Mouse (Mus musculus) heart, adult 2 months (tissue): ENCODE data around the gene Aif1l. TPM values are rescaled to one million over a fixed set of nuclear protein-coding genes. Genes with fewer than 3 reads are reported as not detected.

Source experiments
- DNase-seq, 2 experiments: peaks; one replicate each; pipeline ENCODE4 v3.0.0; 2021
- H3K27ac ChIP-seq: fragments of 200-600 bp; 2 replicates; pipeline ENCODE4 v1.8.1; 2022
- H3K27me3 ChIP-seq: fragments of 200-500 bp; 2 replicates; pipeline ENCODE4 v1.6.1; 2012; ENCODE audit warnings: mild to moderate bottlenecking, low read length, inconsistent platforms, mixed read lengths; ENCODE audit not compliant: control insufficient read depth, insufficient read depth
- H3K36me3 ChIP-seq: fragments of 200-500 bp; 2 replicates; pipeline ENCODE4 v1.6.1; 2012; ENCODE audit warnings: low read length, inconsistent platforms; ENCODE audit not compliant: control insufficient read depth, insufficient read depth
- H3K4me1 ChIP-seq: fragments of 200-500 bp; 2 replicates; pipeline ENCODE4 v1.6.1; 2011; ENCODE audit warnings: low read length; ENCODE audit not compliant: control insufficient read depth, insufficient read depth
- H3K4me3 ChIP-seq: fragments of 200-600 bp; 2 replicates; pipeline ENCODE4 v1.8.1; 2022
- H3K79me2 ChIP-seq: fragments of 200-500 bp; replicated peaks from 2 replicates; pipeline ENCODE4 v1.6.1; 2012; ENCODE audit warnings: mild to moderate bottlenecking, inconsistent platforms, low read length, moderate library complexity, mixed read lengths; ENCODE audit not compliant: control insufficient read depth, insufficient read depth
- H3K9ac ChIP-seq: fragments of 200-500 bp; 2 replicates; pipeline ENCODE4 v1.6.1; 2012; ENCODE audit warnings: low read depth, mild to moderate bottlenecking, control low read depth, inconsistent platforms, low read length, mixed read lengths
- CTCF ChIP-seq: fragments of 200-600 bp; IDR thresholded peaks from 2 replicates; pipeline ENCODE4 v1.8.1; 2022; ENCODE audit warnings: antibody characterized with exemption, mild to moderate bottlenecking, moderate library complexity
- EP300 ChIP-seq: fragments of 200-500 bp; IDR thresholded peaks from 2 replicates; pipeline ENCODE4 v1.6.1; 2011; ENCODE audit warnings: low read depth, low read length, control low read depth; ENCODE audit not compliant: insufficient read depth
- POLR2A ChIP-seq: fragments of 200-500 bp; IDR thresholded peaks from 2 replicates; pipeline ENCODE4 v1.6.1; 2011; ENCODE audit warnings: mild to moderate bottlenecking, low read depth, low read length, control low read depth; ENCODE audit not compliant: insufficient read depth
- WGBS: fragments of 180-500 bp; shearing (Covaris S2); methylation state at CpG from one replicate; pipeline ENCODE4 v1.1.7; 2018; 5-methylcytosine and 5-hydroxymethylcytosine counted together
- intact Hi-C: fragments of 180-260 bp; cut with DNase I; formaldehyde crosslinking; loops from one replicate; pipeline ENCODE4 v1.15.1; 2025
- long read RNA-seq: library from polyadenylated mRNA; stranded (forward); transcript quantifications from one replicate; pipeline ENCODE4 v2.0.0, GENCODE M21; 2021
- polyA plus RNA-seq: library from polyadenylated mRNA; depleted of rRNA; stranded (reverse); fragments of >200 nt; gene quantifications from 2 replicates; pipeline ENCODE4 v1.2.3, GENCODE M21; 2012; rRNA removed
- total RNA-seq, 2 experiments: library from RNA; stranded (reverse); gene quantifications; 2 replicates each; pipeline ENCODE4 v1.2.3; 2021

The Aif1l gene
- total RNA-seq (1 to 10 TPM; 2.4 to 2.7 TPM), polyA plus RNA-seq (4.2 and 4.6 TPM in 2 replicates)
- long read RNA-seq, partial matches to known transcripts, result 0 of 1 reads
- long read RNA-seq, other reads (novel, unspliced or antisense), result 1 of 1 reads

DNA sequence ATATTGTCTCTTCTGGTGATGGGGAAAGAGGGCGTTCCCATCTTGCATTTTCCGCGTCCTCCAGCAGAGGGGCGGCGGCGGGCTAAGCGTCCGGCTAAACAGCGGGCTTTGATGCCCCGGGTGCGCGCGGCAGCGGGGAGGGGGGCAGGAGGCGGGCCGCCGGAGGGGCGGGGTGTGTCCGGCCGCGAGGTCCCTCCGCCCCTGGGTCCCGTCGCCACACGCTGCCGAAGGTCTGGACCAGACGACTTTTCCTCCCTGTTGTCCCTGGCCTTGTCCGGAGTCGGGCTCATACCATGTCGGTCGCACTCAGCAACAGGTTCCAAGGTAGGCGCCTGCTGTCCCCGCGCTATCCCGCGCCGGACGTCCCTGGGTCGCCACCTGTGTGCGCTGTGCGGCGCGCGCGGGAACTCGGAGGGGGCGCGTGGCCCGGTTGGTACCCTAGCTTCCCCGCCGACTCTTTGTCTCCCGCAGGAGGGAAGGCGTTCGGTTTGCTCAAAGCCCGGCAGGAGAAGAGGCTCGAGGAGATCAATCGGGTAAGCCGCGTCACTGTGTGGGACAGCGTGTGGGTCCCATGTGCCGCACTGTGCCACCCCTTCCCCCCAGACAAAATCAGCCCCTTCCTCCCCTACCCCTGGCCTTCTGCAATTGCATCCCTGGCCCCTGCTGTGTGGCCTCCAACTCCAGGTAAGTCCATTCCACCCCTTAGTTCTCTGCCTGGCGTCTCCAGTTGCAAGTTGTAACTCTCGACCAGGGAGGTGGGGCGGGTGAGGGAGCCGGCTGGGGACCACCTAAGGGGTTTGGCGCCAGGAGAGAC lies at the start of gene Aif1l:
TSS of gene Aif1l (plus strand) at position 82 of the 814 bp plus-strand sequence.
- H3K27ac ChIP-seq, result no peak within 1 kb of the TSS
- no peaks in the 10 kb centered on the region for H3K79me2 ChIP-seq
- intact Hi-C loops, result no loop called here
- no peak for TF ChIP-seq POLR2A
- peak; percentile 60 for TF ChIP-seq CTCF
- H3K4me3 ChIP-seq, result peak within 1 kb of the TSS; percentile 47
- H3K4me1 ChIP-seq, result no peaks in the 10 kb centered on the region
- 1% methylated on average over 66 of the region's 66 CpGs for whole genome bisulfite sequencing
- no peaks in the 10 kb centered on the region for H3K36me3 ChIP-seq
- peak within 1 kb of the TSS; percentile 41 for H3K9ac ChIP-seq
- peak; percentile 60 to 73 for DNase-seq
- no peaks in the 10 kb centered on the region for H3K27me3 ChIP-seq

DNA sequence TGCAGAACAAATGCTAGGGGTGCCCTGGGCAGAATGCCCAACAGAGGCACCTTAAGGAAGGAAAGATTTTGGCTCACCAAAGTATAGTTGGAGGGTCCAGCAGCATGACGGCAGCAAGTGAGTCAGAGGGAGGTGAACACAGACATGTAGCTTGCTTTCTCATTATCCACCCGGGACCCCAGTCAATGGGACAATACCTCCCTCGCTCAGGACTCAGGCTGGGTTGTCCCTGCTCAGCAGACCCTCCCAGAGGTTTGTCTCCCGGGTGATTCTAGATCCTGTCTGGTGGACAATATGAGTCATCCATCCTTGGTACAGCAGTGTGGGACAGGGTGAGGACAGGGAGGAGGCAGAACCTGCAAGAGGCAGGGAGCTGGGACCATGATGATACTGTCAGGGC lies 49.0 kb upstream of the Aif1l start:
- Histone ChIP-seq H3K27me3 (no peaks in the 10 kb centered on the region), H3K27ac (no peak overlapping the region), H3K79me2 (no peaks in the 10 kb centered on the region), H3K9ac (no peak overlapping the region), H3K36me3 (no peaks in the 10 kb centered on the region), H3K4me1 (no peaks in the 10 kb centered on the region), H3K4me3 (no peak overlapping the region)
- WGBS, result 47% methylated on average over 4 of the region's 4 CpGs
- TF ChIP-seq EP300, result no peak
- no peak for DNase-seq
- intact Hi-C loops, result no loop called here

DNA sequence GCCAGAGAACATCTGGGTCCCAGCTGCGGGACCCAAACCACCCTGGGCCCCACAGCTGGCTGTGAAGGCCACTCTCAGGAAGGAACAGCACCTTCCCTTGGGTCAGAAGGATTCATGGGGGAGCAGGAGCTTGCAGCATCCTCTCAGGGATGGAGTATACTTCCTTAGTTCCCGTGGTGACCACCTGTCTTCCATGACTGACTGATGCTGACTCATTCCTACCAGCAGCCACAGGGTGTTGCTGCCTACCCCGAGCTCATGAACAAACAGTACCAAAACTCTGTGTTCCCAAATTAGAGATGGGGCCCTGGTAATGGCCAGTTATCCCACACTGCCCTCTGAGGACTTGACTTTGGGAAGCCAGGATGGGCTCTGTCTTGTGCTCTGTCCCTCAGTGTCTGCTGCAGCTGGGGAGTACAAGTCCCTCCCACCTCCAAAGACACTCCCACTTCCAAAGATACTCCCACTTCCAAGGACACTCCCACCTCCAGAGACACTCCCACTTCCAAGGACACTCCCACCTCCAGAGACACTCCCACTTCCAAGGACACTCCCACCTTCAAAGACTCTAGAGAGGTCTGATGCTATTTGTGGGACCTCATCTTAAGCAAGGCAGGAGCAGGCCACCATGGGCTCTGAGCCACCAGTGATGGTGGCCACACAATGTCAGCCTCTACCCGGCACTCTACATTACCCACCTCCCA lies 48.1 kb upstream of the Aif1l start:
- 53% methylated on average over 4 of the region's 4 CpGs for WGBS
- TF ChIP-seq CTCF, result no peak
- no peak for TF ChIP-seq POLR2A
- no peak for TF ChIP-seq EP300
- no peak overlapping the region for H3K9ac ChIP-seq
- H3K79me2 ChIP-seq, result no peaks in the 10 kb centered on the region
- H3K4me1 ChIP-seq, result no peaks in the 10 kb centered on the region
- intact Hi-C loops, result no loop called here
- DNase-seq, result no peak
- no peak overlapping the region for H3K27ac ChIP-seq
- H3K36me3 ChIP-seq, result no peaks in the 10 kb centered on the region
- H3K27me3 ChIP-seq, result no peaks in the 10 kb centered on the region
- no peak overlapping the region for H3K4me3 ChIP-seq

DNA sequence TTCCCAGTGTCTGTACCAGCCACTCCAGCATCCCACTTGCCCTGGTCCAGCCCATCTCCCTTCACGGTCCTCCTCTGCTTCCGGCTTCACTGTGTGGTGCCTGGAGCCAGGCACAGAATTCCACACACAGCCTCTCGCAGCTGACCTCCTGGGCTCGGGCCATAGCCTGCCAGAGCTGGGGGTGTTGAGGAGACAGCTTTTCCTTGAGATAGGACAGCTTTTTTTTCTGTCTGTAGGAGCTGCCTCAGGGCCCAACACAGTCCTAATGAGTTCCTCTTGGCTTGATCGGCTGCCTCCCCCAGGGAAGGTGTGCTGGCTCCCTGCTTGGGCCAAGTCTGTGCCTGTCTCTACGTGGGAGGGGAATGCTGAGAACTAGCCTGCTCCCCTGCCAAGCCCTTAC lies 45.9 kb upstream of the Aif1l start:
- no peak overlapping the region for H3K9ac ChIP-seq
- no peaks in the 10 kb centered on the region for H3K4me1 ChIP-seq
- H3K36me3 ChIP-seq, result no peaks in the 10 kb centered on the region
- H3K27me3 ChIP-seq, result no peaks in the 10 kb centered on the region
- H3K27ac ChIP-seq, result no peak overlapping the region
- no peaks in the 10 kb centered on the region for H3K79me2 ChIP-seq
- no peak for TF ChIP-seq CTCF
- no peak for TF ChIP-seq EP300
- no peak for TF ChIP-seq POLR2A
- intact Hi-C loops, result no loop called here
- peak in 1 of 2 experiments; percentile 31 for DNase-seq
- no peak overlapping the region for H3K4me3 ChIP-seq
- WGBS, result 31% methylated on average over 6 of the region's 6 CpGs

DNA sequence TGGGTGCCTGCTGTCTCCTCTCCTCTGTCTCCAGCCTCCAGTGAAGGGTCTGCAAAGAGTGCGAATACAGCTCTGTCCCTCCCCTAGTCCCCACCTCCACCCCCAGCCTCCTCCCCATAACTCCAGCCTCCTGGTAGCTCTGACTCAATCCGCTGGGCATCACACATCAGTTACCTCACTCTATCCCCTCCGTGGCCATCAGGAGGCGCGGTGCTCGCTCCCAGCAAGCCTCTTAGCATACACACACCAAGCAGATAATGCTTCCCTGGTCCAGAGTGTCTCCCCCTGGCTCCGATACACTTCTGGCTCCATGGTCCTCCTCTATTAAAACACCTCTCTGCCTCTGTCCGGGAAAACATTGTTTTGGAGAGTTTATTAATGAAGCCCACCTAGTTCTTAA lies 45.3 kb upstream of the Aif1l start:
- no peak for DNase-seq
- WGBS, result 19% methylated on average over 8 of the region's 8 CpGs
- Histone ChIP-seq H3K27me3 (no peaks in the 10 kb centered on the region), H3K79me2 (no peaks in the 10 kb centered on the region), H3K4me1 (no peaks in the 10 kb centered on the region), H3K27ac (no peak overlapping the region), H3K36me3 (no peaks in the 10 kb centered on the region), H3K4me3 (no peak overlapping the region), H3K9ac (no peak overlapping the region)
- TF ChIP-seq CTCF (peak; percentile 11; the same call in 1 of the 2 replicates), POLR2A (no peak), EP300 (no peak)
- intact Hi-C loops, result no loop called here

DNA sequence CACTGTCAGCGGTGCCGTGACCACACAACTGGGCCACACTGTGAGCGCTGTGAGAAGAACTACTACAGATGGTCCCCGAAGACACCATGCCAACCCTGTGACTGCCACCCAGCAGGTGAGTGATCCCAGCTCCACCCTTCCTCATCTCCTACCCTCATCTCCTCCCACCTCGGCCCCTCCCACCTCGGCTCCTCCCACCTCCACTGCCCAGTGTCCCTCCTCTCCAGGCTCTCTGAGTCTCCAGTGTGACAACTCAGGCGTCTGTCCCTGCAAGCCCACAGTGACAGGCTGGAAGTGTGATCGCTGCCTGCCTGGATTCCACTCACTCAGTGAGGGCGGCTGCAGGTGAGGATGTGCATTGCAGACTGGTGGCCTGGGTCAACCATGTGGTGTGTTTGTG lies 44.3 kb upstream of the Aif1l start:
- no peaks in the 10 kb centered on the region for H3K36me3 ChIP-seq
- no peaks in the 10 kb centered on the region for H3K79me2 ChIP-seq
- no peak overlapping the region for H3K27ac ChIP-seq
- H3K9ac ChIP-seq, result no peak overlapping the region
- H3K27me3 ChIP-seq, result no peaks in the 10 kb centered on the region
- intact Hi-C loops, result no loop called here
- H3K4me1 ChIP-seq, result no peaks in the 10 kb centered on the region
- no peak for DNase-seq
- no peak overlapping the region for H3K4me3 ChIP-seq
- WGBS, result 31% methylated on average over 9 of the region's 9 CpGs
- TF ChIP-seq CTCF, result no peak
